Mouse (Mus musculus) neural tube, embryonic 13.5 days (tissue): ENCODE measurements at regions not wholly inside any gene's neighbourhood (a gene's known extent, or its start where the extent isn't known, plus 50 kb on each side); places are given as distances from the start of the nearest gene placed in this dataset.

ENCODE experiments used
- ATAC-seq: fragments of 200-750 bp; cut with Nextera tagmentation; 2 replicates; pipeline ENCODE4 v1.8.0; 2017; ENCODE audit warnings: low read depth, mild to moderate bottlenecking, moderate TSS enrichment, moderate library complexity
- H3K27ac ChIP-seq: fragments of 300-500 bp; sonication (generic); replicated peaks from 2 replicates; pipeline ENCODE4 v1.5.1; 2015; ENCODE audit warnings: moderate library complexity, mild to moderate bottlenecking, inconsistent platforms
- H3K27me3 ChIP-seq: fragments of 300-500 bp; sonication (generic); 2 replicates; pipeline ENCODE4 v1.6.1; 2015; ENCODE audit warnings: mild to moderate bottlenecking, inconsistent platforms
- H3K36me3 ChIP-seq: fragments of 300-500 bp; sonication (generic); 2 replicates; pipeline ENCODE4 v1.6.1; 2015; ENCODE audit warnings: mild to moderate bottlenecking, inconsistent platforms
- H3K4me1 ChIP-seq: fragments of 300-500 bp; sonication (generic); replicated peaks from 2 replicates; pipeline ENCODE4 v1.6.1; 2015; ENCODE audit warnings: inconsistent platforms
- H3K4me2 ChIP-seq: fragments of 300-500 bp; sonication (generic); 2 replicates; pipeline ENCODE4 v1.6.1; 2015; ENCODE audit warnings: inconsistent platforms, mild to moderate bottlenecking, moderate library complexity
- H3K4me3 ChIP-seq: fragments of 300-500 bp; sonication (generic); 2 replicates; pipeline ENCODE4 v1.5.1; 2015; ENCODE audit warnings: mild to moderate bottlenecking, inconsistent platforms
- H3K9ac ChIP-seq: fragments of 300-500 bp; sonication (generic); 2 replicates; pipeline ENCODE4 v1.6.1; 2015; ENCODE audit warnings: moderate library complexity, mild to moderate bottlenecking, inconsistent platforms
- H3K9me3 ChIP-seq: fragments of 300-500 bp; sonication (generic); 2 replicates; pipeline ENCODE4 v1.6.1; 2016; ENCODE audit warnings: inconsistent platforms
- WGBS: fragments of 180-500 bp; shearing (Covaris S2); methylation state at CpG from one replicate; pipeline ENCODE4 v1.1.7; 2015; 5-methylcytosine and 5-hydroxymethylcytosine counted together

- no peaks in the 10 kb centered on the region for H3K36me3 ChIP-seq
- H3K9me3 ChIP-seq, result no peaks in the 10 kb centered on the region
- peaks cover 13% of the 10 kb centered on the region for H3K4me1 ChIP-seq
- H3K4me2 ChIP-seq, result no peak overlapping the region
- no peak overlapping the region for H3K4me3 ChIP-seq
- no peak overlapping the region for H3K9ac ChIP-seq
- 92% methylated on average over 5 of the region's 5 CpGs for WGBS
- H3K27ac ChIP-seq, result no peak overlapping the region
- ATAC-seq, result no peak
- no peaks in the 10 kb centered on the region for H3K27me3 ChIP-seq
Measured at GRCm38 (mm10) chr17:48795773-48796172, 136.4 kb upstream of the Lrfn2 start.

DNA sequence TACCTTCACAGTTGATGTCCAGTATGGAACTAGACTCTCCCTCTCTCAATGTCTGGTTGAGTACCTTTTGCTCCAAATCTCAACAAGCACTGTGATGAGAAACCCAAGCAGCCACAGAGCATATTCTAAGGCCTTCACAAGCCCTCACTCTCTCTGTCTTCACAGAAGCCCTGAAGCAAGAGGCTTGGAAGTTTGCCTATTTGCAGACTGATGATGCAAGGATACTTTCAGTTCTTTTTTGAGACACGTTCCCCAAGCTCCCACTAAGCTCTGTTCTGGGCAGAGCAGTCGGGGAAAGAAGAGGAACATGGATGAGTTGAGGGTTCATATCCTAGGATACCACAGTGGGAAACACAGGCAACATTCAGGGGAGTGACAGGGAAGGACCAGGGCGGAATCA is 134.0 kb upstream of the Lrfn2 start:
- Histone ChIP-seq H3K27ac (no peak overlapping the region), H3K4me1 (peaks cover 3% of the 10 kb centered on the region), H3K4me2 (no peak overlapping the region), H3K4me3 (no peak overlapping the region), H3K9me3 (no peaks in the 10 kb centered on the region), H3K27me3 (no peaks in the 10 kb centered on the region), H3K36me3 (no peaks in the 10 kb centered on the region), H3K9ac (no peak overlapping the region)
- no peak for ATAC-seq
- WGBS, result 81% methylated on average over 3 of the region's 3 CpGs

- no peaks in the 10 kb centered on the region for H3K36me3 ChIP-seq
- no peak overlapping the region for H3K9ac ChIP-seq
- no peak overlapping the region for H3K4me2 ChIP-seq
- H3K27ac ChIP-seq, result no peak overlapping the region
- no peaks in the 10 kb centered on the region for H3K4me1 ChIP-seq
- ATAC-seq, result no peak
- no peaks in the 10 kb centered on the region for H3K27me3 ChIP-seq
- H3K9me3 ChIP-seq, result no peaks in the 10 kb centered on the region
- WGBS, result 74% methylated on average over 7 of the region's 7 CpGs
- no peak overlapping the region for H3K4me3 ChIP-seq
Measured at GRCm38 (mm10) chr17:48802673-48803072, 129.5 kb upstream of the Lrfn2 start.

- H3K4me1 ChIP-seq, result 0 out of 2 replicates have a peak, but pooled peaks cover 10% of the 10 kb centered on the region
- no peaks in the 10 kb centered on the region for H3K27me3 ChIP-seq
- H3K4me3 ChIP-seq, result no peak overlapping the region
- H3K4me2 ChIP-seq, result no peak overlapping the region
- WGBS, result 62% methylated on average over 3 of the region's 3 CpGs
- H3K36me3 ChIP-seq, result no peaks in the 10 kb centered on the region
- no peak overlapping the region for H3K9ac ChIP-seq
- no peak overlapping the region for H3K27ac ChIP-seq
- ATAC-seq, result no peak
- no peaks in the 10 kb centered on the region for H3K9me3 ChIP-seq
Measured at GRCm38 (mm10) chr17:48807905-48808304, 124.3 kb upstream of the Lrfn2 start.

DNA sequence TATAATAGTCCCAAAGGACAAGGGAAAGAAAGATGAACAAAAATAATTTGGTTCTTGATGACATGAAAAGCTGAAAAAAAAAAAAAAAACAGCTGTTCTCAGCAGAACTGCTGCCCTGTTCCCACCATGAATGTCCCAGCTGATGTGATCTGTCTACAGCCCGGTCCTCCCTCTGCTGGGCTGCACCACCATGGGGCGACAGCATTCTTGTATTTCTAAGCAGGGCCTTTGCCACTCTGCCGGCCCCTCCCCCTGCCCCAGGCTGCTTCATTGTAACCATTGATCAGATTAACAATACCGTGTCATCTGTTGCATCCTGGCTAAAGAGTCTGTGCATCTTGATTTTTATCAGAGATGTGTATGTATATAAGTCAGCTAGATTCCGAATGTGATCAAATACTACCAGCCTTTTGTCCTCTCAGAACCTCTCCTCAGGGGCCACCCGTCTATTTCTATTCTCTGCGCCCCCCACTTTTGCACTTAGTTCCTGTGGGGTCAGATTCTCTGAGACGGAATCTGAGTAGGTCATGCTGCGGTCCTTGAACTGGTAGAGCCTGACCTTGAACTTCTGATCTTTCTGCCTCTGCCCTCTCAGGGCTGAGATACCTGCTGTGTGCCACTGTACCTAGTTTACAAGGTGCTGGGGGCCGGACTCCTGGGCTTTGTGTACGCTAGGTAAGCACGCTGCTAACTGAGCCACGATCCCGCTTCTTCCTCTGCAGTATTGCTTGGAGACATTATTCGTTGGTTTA is 117.2 kb upstream of the Lrfn2 start:
- peaks cover 28% of the 10 kb centered on the region for H3K4me1 ChIP-seq
- H3K9me3 ChIP-seq, result no peaks in the 10 kb centered on the region
- no peak for ATAC-seq
- no peaks in the 10 kb centered on the region for H3K36me3 ChIP-seq
- no peak overlapping the region for H3K9ac ChIP-seq
- no peak overlapping the region for H3K4me3 ChIP-seq
- H3K4me2 ChIP-seq, result no peak overlapping the region
- 50% methylated on average over 15 of the region's 15 CpGs for WGBS
- H3K27ac ChIP-seq, result no peak overlapping the region
- H3K27me3 ChIP-seq, result no peaks in the 10 kb centered on the region

DNA sequence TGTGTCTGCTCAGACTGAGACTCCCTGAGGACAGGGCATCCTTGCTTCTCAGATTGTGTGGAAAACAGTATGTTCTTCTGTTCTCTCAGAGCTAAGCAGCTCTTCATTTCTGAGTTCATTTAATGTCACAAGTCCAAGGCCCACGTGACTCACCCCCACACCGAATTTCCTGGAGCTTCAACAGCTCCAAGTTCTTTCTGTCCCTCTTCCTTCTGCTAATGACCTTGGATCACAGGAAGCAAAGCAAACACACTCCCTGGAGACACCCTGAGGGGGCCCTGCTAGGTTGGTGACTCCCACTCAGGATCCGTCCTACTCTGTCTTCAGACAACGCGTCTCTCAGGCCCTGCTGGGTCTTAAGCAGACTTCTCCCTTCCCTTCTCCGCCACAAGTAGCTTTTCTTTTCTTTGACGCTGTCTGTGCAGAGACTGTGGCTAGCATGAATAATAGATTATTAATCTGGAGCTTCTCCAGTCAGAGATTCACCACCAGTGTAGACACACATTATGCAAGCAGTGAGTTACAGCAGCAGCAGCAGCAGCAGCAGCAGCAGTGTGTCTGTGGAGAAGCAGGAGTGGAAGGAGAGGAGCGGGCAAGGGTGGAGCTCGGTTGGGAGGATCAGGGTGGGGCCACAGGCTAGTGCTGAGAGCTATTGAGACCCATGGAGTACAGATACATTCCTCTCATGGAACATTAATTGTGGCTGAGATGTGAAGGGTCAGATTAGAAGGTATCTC is 115.4 kb upstream of the Lrfn2 start:
- Histone ChIP-seq H3K9ac (no peak overlapping the region), H3K27me3 (no peaks in the 10 kb centered on the region), H3K4me3 (no peak overlapping the region), H3K36me3 (no peaks in the 10 kb centered on the region), H3K4me1 (peaks cover 37% of the 10 kb centered on the region), H3K4me2 (no peak overlapping the region), H3K27ac (no peak overlapping the region), H3K9me3 (no peaks in the 10 kb centered on the region)
- WGBS, result 66% methylated on average over 9 of the region's 9 CpGs
- no peak for ATAC-seq

DNA sequence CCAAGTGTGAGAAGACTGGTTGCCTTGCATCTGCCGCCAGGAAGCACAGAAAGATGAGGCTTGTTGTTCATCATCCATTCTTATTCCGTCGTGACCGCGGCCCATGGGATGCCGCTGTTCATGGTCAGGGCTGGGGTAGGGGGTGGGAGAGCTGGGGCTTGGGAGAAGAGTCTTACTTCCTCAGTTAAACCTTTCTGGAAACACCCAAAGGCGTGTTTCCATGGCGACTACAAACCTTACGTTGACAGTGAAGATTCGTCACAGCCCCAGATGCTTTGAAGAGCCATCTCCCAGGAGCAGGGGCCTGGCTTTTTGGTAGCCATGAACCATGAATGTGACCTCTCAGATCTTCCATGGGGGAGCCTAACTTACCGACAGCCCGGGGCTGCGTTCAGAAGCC is 114.6 kb upstream of the Lrfn2 start:
- peaks cover 29% of the 10 kb centered on the region for H3K4me1 ChIP-seq
- no peak overlapping the region for H3K4me2 ChIP-seq
- 66% methylated on average over 13 of the region's 13 CpGs for WGBS
- H3K4me3 ChIP-seq, result no peak overlapping the region
- no peaks in the 10 kb centered on the region for H3K9me3 ChIP-seq
- H3K36me3 ChIP-seq, result no peaks in the 10 kb centered on the region
- no peaks in the 10 kb centered on the region for H3K27me3 ChIP-seq
- H3K9ac ChIP-seq, result no peak overlapping the region
- H3K27ac ChIP-seq, result no peak overlapping the region
- ATAC-seq, result no peak

GRCm38 (mm10) chr17:48819703-48820102 is 112.5 kb upstream of the Lrfn2 start:
- Histone ChIP-seq H3K9ac (no peak overlapping the region), H3K4me1 (peaks cover 32% of the 10 kb centered on the region), H3K9me3 (no peaks in the 10 kb centered on the region), H3K4me3 (no peak overlapping the region), H3K27me3 (no peaks in the 10 kb centered on the region), H3K4me2 (no peak overlapping the region), H3K36me3 (no peaks in the 10 kb centered on the region), H3K27ac (no peak overlapping the region)
- 88% methylated on average over 1 of the region's 1 CpGs for WGBS
- ATAC-seq, result no peak

- Histone ChIP-seq H3K36me3 (no peaks in the 10 kb centered on the region), H3K27me3 (no peaks in the 10 kb centered on the region)
- no peak for ATAC-seq
Measured at GRCm38 (mm10) chr17:48822101-48822876, 109.9 kb upstream of the Lrfn2 start.

DNA sequence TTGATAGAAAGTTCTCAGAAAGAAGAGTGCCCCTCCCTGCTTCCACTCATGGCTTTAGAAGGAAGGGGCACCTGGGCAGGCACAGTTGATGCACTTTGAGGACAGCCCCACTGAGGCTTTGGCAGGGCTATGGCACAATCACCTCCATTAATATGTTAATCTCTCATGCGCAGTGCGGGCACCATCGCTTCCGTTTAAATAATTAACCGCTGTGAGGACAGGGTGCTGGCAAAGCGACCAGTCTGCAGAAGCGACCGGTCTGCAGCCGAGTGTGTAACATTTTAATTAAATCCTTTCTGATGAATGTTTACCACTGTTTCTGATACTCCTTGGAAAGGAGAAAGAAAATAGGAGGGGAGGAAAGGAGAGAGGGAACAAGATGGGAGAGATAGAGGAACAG is 108.3 kb upstream of the Lrfn2 start:
- no peak overlapping the region for H3K4me3 ChIP-seq
- no peak overlapping the region for H3K9ac ChIP-seq
- no peaks in the 10 kb centered on the region for H3K36me3 ChIP-seq
- H3K4me1 ChIP-seq, result peaks cover 24% of the 10 kb centered on the region
- H3K27ac ChIP-seq, result peak overlapping the region; percentile 28; the same call in 1 of the 2 replicates
- no peaks in the 10 kb centered on the region for H3K27me3 ChIP-seq
- no peak for ATAC-seq
- no peaks in the 10 kb centered on the region for H3K9me3 ChIP-seq
- H3K4me2 ChIP-seq, result no peak overlapping the region
- 47% methylated on average over 9 of the region's 9 CpGs for WGBS

More at GRCm38 (mm10) chr17:48822101-48822876, 109.9 kb upstream of the Lrfn2 start:
- Histone ChIP-seq H3K4me1 (peaks cover 30% of the 10 kb centered on the region), H3K9ac (no peak overlapping the region), H3K4me2 (no peak overlapping the region), H3K27ac (no peak overlapping the region), H3K9me3 (no peaks in the 10 kb centered on the region), H3K4me3 (no peak overlapping the region)
- 92% methylated on average over 20 of the region's 20 CpGs for WGBS

DNA sequence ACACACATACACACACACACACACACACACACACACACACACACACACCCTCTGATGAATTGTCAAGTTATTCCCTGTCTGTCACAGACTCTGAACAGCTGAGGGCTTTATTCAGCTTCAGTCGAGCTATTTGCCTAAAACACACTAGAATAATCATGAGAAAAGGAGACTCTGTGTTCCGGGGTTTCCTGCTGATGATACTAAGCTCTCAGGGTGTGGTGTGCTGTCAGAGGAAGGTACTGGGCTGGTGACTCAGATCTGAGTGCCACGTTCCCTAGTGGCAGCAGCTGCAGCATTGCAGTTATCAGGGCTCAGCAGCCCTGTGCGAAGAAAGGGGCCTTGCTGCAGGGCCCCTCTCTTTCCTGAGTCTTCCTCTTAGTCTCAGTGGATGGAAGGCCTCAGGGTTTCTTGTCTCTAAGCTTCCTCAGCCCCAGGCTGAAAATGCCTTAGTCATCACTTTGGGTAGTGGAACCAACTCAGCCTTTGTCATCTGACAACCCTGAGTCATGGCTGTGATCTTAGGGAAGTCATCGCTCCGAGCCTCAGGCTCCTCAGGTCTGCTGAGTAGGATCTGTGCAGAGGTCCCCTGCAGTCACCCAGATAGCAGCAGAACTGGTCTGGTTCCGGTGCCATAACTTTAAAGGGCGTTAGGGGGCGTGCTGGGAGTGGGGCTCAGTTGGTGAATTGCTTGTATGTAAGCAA is 106.8 kb upstream of the Lrfn2 start:
- H3K9ac ChIP-seq, result no peak overlapping the region
- no peaks in the 10 kb centered on the region for H3K36me3 ChIP-seq
- H3K9me3 ChIP-seq, result no peaks in the 10 kb centered on the region
- no peak overlapping the region for H3K4me3 ChIP-seq
- no peaks in the 10 kb centered on the region for H3K27me3 ChIP-seq
- no peak for ATAC-seq
- no peak overlapping the region for H3K27ac ChIP-seq
- WGBS, result 68% methylated on average over 9 of the region's 9 CpGs
- no peak overlapping the region for H3K4me2 ChIP-seq
- peaks cover 19% of the 10 kb centered on the region for H3K4me1 ChIP-seq
